Mouse (Mus musculus) hindbrain, embryonic 15.5 days (tissue): ENCODE results near the gene Etnk2. TPM values are rescaled to one million over a fixed set of nuclear protein-coding genes. Genes with fewer than 3 reads are reported as not detected.

Experiments used
- ATAC-seq: fragments of 200-750 bp; cut with Nextera tagmentation; 2 replicates; pipeline ENCODE4 v1.8.0; 2017; ENCODE audit warnings: low read depth, moderate number of reproducible peaks, moderate TSS enrichment; ENCODE audit not compliant: low FRiP score
- H3K27ac ChIP-seq: fragments of 300-500 bp; sonication (generic); replicated peaks from 2 replicates; pipeline ENCODE4 v1.5.1; 2015; ENCODE audit warnings: mild to moderate bottlenecking, inconsistent platforms
- H3K27me3 ChIP-seq: fragments of 300-500 bp; sonication (generic); 2 replicates; pipeline ENCODE4 v1.6.1; 2015; ENCODE audit warnings: control low read depth, inconsistent platforms
- H3K36me3 ChIP-seq: fragments of 300-500 bp; sonication (generic); 2 replicates; pipeline ENCODE4 v1.6.1; 2015; ENCODE audit warnings: control low read depth, inconsistent platforms
- H3K4me1 ChIP-seq: fragments of 300-500 bp; sonication (generic); replicated peaks from 2 replicates; pipeline ENCODE4 v1.6.1; 2015; ENCODE audit warnings: control low read depth, inconsistent platforms
- H3K4me2 ChIP-seq: fragments of 300-500 bp; sonication (generic); 2 replicates; pipeline ENCODE4 v1.6.1; 2015; ENCODE audit warnings: moderate library complexity, mild to moderate bottlenecking, inconsistent platforms
- H3K4me3 ChIP-seq: fragments of 300-500 bp; sonication (generic); 2 replicates; pipeline ENCODE4 v1.5.1; 2015; ENCODE audit warnings: mild to moderate bottlenecking, inconsistent platforms
- H3K9ac ChIP-seq: fragments of 300-500 bp; sonication (generic); 2 replicates; pipeline ENCODE4 v1.6.1; 2015; ENCODE audit warnings: inconsistent platforms
- H3K9me3 ChIP-seq: fragments of 300-500 bp; sonication (generic); 2 replicates; pipeline ENCODE4 v1.6.1; 2016; ENCODE audit warnings: control low read depth, inconsistent platforms
- WGBS: fragments of 180-500 bp; shearing (Covaris S2); methylation state at CpG from one replicate; pipeline ENCODE4 v1.1.7; 2015; 5-methylcytosine and 5-hydroxymethylcytosine counted together
- polyA plus RNA-seq: library from polyadenylated mRNA; unstranded; fragments of >200 nt; fragmentation: Nextera tagmentation; extraction: Ambion mirVana; gene quantifications from 2 replicates; pipeline ENCODE4 v1.2.1, GENCODE M21; 2015

Gene Etnk2
- polyA plus RNA-seq, 1 experiment from 2014 or later, result 22.4 TPM

DNA sequence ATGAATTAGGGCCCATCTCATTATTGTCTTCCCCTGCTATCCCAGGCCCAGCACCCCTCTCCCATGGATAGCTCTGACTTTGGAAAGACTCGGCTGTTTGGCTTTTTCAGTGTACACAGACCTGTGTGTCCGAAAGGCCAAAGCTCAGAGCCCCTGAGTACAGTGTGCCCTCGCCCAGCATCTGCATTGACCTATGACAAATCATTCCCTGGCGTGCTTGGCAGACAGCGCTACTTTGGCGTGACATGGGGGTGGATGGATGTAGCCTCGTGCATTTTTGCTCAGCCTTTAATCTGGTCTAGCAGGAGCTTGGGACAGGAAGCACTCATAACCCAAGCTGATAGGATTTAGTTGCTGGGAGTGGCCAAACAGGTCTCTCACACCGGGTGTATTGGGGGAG lies 8.7 kb downstream of the Etnk2 start:
- Histone ChIP-seq H3K27me3 (no peaks in the 10 kb centered on the region), H3K9ac (no peak overlapping the region), H3K9me3 (no peaks in the 10 kb centered on the region), H3K4me2 (no peak overlapping the region), H3K4me1 (peaks cover 12% of the 10 kb centered on the region), H3K36me3 (no peaks in the 10 kb centered on the region), H3K4me3 (no peak overlapping the region), H3K27ac (no peak overlapping the region)
- ATAC-seq, result no peak
- WGBS, result 73% methylated on average over 8 of the region's 8 CpGs

DNA sequence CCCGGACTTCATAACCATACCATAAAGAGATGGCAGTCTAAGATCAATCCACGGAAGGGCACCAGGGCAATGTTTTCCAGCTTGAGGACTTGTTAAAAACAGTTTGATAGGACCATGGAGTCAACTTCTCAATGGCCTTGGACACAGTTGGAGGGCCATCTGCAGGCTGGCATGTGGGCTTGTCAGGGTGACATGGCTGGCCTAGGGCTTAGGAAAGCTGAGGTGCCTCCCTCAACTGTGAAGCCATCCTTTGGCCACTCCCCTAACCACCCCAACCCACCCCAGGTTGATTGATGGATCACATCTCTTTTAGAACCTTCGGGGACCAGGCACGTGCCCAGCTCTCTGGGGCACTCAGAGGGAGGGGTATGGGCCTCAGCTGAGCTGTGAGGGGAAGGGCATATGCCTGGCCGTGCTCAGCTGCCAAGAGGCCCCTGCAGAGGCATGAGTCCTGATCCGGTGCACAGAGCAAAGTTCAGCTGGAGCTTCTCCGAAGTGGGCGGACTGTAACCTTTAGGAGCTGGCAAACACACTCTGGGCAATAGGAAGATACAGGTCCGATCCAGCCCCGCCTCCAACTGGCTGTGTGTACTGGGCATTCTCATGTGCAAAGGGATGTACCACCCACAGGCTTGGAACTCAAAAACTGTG lies 12.4 kb downstream of the Etnk2 start:
- no peak overlapping the region for H3K27ac ChIP-seq
- no peak for ATAC-seq

DNA sequence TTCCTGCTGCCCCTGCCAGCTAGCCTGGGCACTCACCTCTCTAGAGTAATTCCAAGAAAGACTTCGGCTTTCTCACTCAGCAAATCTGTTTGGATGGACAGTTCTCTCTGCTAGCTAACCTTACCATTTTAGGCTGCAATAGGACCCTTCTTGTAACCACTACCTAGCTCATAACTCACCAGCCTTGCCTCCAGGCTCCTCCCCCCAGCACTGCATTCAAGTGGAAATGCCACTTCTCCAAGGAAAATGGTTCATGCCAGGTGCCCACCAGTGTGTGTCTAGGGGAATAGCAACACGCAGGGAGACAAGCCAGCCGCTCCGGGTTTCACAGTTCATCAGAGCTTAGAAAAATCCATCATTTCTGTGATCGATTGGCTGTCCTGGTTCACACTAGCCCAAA lies 14.2 kb downstream of the Etnk2 start:
- Histone ChIP-seq H3K9me3 (no peaks in the 10 kb centered on the region), H3K4me3 (no peak overlapping the region), H3K9ac (no peak overlapping the region), H3K27me3 (no peaks in the 10 kb centered on the region), H3K4me2 (no peak overlapping the region), H3K27ac (no peak overlapping the region), H3K4me1 (peaks cover 5% of the 10 kb centered on the region), H3K36me3 (no peaks in the 10 kb centered on the region)
- no peak for ATAC-seq
- 87% methylated on average over 5 of the region's 5 CpGs for WGBS

More for the DNA sequence above, 12.4 kb downstream of the Etnk2 start:
- Histone ChIP-seq H3K36me3 (no peaks in the 10 kb centered on the region), H3K27me3 (no peaks in the 10 kb centered on the region), H3K9ac (no peak overlapping the region), H3K4me1 (no peaks in the 10 kb centered on the region), H3K4me2 (no peak overlapping the region), H3K4me3 (no peak overlapping the region), H3K9me3 (no peaks in the 10 kb centered on the region)
- WGBS, result 55% methylated on average over 10 of the region's 10 CpGs

DNA sequence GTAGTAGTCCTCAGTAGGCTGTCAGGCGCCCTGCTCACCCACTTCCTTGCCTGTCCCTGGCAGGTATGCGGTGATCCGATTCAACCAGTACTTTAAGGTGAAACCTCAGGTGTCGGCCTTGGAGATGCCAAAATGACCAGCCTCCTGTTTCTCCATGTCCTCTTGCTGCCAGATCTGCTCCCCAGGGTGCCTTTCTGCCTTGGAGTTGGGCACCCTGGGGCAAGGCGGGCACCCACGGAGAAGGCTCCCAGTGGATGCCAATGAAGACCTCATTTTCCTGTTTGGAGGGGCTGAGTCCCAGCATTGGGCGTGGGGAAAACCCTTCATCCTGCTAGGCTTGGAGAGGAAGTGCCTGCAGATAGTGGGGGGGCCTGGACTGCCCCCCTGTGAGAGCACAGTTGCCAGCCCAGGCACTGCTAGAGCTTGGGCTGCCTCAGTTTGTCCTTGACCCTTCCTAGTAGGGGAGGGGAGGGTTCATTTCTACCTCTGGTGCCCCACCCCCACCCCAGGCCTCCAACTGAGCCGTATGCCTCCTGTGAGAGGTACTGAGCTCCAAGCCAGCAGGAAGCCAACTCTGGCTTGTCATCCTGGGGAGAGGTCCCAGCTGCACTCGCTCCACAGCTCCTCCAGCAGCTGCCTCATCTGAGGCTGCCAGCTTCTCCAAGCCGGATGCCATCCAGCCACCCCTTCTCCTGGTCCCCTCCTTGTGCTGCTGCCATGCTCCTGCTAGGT lies 16.0 kb downstream of the Etnk2 start:
- Histone ChIP-seq H3K27me3 (no peaks in the 10 kb centered on the region), H3K4me3 (no peak overlapping the region), H3K9ac (no peak overlapping the region), H3K36me3 (no peaks in the 10 kb centered on the region), H3K4me2 (no peak overlapping the region), H3K9me3 (no peaks in the 10 kb centered on the region), H3K27ac (no peak overlapping the region), H3K4me1 (peaks cover 10% of the 10 kb centered on the region)
- WGBS, result 66% methylated on average over 10 of the region's 10 CpGs
- no peak for ATAC-seq

DNA sequence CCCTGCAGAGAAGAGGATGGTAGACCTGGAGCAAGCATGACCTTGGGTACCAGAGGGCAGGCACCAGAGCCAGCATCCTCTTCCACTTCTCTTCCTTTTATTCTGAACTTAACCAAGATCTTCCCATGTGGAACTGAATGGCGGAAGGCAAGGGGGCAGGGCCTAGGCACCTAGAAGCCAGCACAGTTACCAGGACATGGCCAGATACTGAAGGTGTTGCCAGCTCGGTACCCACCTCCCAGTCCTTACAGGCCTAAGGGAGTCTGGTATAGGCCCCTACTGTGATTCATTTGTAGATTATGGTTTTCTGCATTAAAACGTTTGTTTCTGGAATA lies 16.6 kb downstream of the Etnk2 start:
- H3K27ac ChIP-seq, result no peak overlapping the region
- H3K4me2 ChIP-seq, result no peak overlapping the region
- no peak for ATAC-seq
- peaks cover 10% of the 10 kb centered on the region for H3K4me1 ChIP-seq
- H3K27me3 ChIP-seq, result no peaks in the 10 kb centered on the region
- no peaks in the 10 kb centered on the region for H3K36me3 ChIP-seq
- no peak overlapping the region for H3K9ac ChIP-seq
- 86% methylated on average over 3 of the region's 3 CpGs for WGBS
- H3K4me3 ChIP-seq, result no peak overlapping the region
- H3K9me3 ChIP-seq, result no peaks in the 10 kb centered on the region

DNA sequence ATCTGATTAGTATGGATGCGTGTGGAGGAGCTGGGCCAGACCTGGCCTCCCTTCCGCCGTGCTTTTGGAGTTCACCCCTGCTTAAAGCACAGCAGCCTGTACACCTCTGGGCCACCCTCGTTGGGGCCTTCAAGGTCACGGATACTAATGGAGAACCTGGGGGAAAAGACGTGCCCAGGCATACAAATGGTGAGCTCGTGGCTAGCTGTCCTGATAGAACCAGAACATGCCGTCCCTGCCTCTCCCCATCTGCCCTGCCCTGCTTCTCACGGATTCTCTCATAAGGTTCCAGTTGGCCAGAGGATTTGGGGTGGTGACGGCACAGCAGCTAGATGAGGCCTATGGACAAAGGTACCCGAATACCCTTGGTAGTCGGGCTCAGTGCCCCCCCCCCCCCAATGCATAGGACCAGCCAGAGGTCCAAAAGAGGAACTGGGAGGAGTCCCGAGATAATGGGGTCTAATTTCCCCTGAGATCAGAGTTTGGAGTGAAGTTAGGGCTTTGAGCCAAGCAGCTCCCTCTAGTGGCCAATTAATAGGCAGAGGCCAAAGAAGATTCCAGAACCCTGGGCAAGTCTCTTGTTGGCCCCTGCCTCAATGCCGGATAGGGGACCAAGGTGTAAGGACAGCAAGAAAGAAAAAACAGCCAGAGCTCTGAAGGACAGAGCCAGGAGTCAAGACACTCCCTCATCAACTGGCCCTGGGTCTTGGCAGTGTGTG lies 17.1 kb downstream of the Etnk2 start:
- H3K4me2 ChIP-seq, result no peak overlapping the region
- H3K4me3 ChIP-seq, result no peak overlapping the region
- H3K9me3 ChIP-seq, result no peaks in the 10 kb centered on the region
- H3K9ac ChIP-seq, result no peak overlapping the region
- H3K36me3 ChIP-seq, result no peaks in the 10 kb centered on the region
- ATAC-seq, result no peak
- H3K4me1 ChIP-seq, result peaks cover 10% of the 10 kb centered on the region
- no peak overlapping the region for H3K27ac ChIP-seq
- no peaks in the 10 kb centered on the region for H3K27me3 ChIP-seq
- WGBS, result 71% methylated on average over 14 of the region's 14 CpGs

DNA sequence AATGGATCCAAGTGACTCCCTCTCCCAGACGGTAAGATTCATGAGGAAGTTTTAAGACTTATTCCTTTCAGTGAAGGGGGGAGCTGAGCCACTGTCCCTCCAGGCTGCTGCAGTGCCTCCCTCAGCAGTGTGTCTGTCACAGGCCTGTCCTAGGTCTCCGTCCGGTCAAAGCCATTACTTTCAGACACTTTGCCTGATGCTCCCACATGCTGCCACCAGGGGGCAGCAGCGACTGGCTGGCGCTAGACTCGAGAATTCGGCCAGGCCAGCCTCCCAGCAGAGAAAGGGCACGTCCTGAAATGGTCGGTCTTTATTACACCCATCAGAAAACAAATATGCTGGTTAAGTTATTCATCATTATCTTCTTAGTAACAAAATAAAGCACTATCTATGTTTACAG lies 18.6 kb downstream of the Etnk2 start:
- H3K4me2 ChIP-seq, result no peak overlapping the region
- 9% methylated on average over 9 of the region's 9 CpGs for WGBS
- 0 out of 2 replicates have a peak overlapping the region, but pooled peaks have one; percentile 13 for H3K27ac ChIP-seq
- no peak; the same call in 1 of the 2 replicates for ATAC-seq
- no peak overlapping the region for H3K9ac ChIP-seq
- no peak overlapping the region for H3K4me3 ChIP-seq
- H3K36me3 ChIP-seq, result no peaks in the 10 kb centered on the region
- no peaks in the 10 kb centered on the region for H3K9me3 ChIP-seq
- peaks cover 16% of the 10 kb centered on the region for H3K4me1 ChIP-seq
- H3K27me3 ChIP-seq, result no peaks in the 10 kb centered on the region

DNA sequence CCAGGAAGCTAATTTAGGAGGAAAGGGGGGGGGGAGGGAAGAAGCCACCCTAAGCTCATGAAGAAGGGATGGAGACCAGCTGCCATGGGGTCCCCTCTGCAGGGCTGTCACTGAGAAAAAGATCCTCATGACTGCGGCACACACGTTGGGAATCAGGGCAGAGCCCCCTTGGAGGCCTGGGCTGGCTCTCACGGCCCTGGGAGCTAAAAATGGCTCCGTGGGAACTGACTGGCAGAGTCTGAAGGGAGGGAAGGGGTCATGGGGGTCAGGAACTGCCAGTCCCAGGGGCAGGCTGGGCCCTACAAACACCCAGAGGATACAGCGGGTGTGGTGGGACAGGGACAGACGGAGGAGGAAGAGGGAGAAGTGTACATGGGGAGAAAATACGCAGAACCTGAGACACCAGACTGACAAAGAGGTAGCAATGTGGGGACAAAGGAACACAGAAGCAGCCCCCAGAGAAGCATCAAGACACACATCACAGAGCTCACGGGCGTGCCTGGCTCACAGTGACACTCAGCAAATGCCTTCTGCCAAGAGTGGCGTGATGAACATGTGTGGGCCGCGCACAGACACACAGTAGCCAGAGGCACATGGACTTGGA lies 19.3 kb downstream of the Etnk2 start:
- no peak overlapping the region for H3K9ac ChIP-seq
- H3K9me3 ChIP-seq, result no peaks in the 10 kb centered on the region
- no peak overlapping the region for H3K4me3 ChIP-seq
- no peaks in the 10 kb centered on the region for H3K36me3 ChIP-seq
- ATAC-seq, result no peak
- 28% methylated on average over 12 of the region's 12 CpGs for WGBS
- no peak overlapping the region for H3K4me2 ChIP-seq
- no peaks in the 10 kb centered on the region for H3K27me3 ChIP-seq
- H3K4me1 ChIP-seq, result peaks cover 16% of the 10 kb centered on the region
- 0 out of 2 replicates have a peak overlapping the region, but pooled peaks have one; percentile 13 for H3K27ac ChIP-seq

DNA sequence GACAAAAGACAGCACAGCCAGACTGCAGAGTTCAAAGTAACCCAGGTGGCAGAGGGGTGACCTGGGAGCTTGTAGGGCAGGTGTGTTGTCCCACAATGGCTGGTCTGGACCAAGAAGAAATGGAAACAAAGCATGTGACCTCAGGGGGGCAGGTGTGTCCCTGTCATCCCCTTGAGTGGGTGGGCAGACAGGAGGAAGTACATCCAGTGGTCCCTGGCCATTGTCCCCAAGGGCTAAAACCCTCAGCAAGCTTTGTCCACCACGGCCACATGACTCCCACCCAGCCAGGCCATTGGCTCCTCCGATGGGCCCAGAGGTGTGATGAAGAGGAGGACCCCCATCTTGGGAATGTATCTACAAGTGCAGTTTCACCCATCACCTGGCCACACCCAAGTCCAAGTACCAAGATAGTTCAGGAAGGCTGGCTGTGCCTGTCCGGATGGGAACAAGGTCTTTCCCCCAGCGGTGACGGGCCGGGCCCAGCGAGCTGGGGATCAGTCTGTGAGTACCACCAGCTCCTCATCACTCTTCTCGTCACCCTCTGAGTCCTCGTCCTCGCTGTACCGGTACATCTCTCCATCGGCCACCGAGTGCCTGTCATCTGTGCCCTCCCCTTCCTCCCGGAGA lies 19.9 kb downstream of the Etnk2 start:
- H3K4me3 ChIP-seq, result no peak overlapping the region
- H3K4me2 ChIP-seq, result no peak overlapping the region
- ATAC-seq, result no peak
- H3K9me3 ChIP-seq, result no peaks in the 10 kb centered on the region
- H3K27ac ChIP-seq, result no peak overlapping the region
- 88% methylated on average over 14 of the region's 14 CpGs for WGBS
- H3K27me3 ChIP-seq, result no peaks in the 10 kb centered on the region
- H3K36me3 ChIP-seq, result no peaks in the 10 kb centered on the region
- peaks cover 16% of the 10 kb centered on the region for H3K4me1 ChIP-seq
- no peak overlapping the region for H3K9ac ChIP-seq

DNA sequence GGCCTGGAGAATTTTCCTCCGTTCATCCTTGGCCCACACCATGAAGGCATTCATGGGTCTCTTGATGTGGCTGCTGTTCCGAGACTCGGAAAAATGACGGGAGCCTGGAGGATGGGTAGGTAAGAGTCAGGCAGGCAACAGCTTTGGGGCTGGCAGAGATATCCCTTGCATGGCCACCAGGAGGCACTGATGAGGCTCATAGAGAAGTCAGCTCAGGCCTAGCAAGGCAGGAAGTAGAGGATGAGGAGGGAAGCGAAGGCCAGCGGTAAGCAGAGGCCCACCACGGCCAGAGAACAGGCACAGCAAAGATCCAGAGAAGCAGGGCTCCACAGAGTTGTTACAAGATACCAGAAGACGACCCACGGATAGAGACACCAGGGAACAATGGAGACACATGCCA lies 22.1 kb downstream of the Etnk2 start:
- 31% methylated on average over 9 of the region's 9 CpGs for WGBS
- Histone ChIP-seq H3K4me1 (peaks cover 16% of the 10 kb centered on the region), H3K9ac (0 out of 2 replicates have a peak overlapping the region, but pooled peaks have one; percentile 3), H3K4me2 (peak overlapping the region; percentile 22; the same call in 1 of the 2 replicates), H3K36me3 (no peaks in the 10 kb centered on the region), H3K27ac (no peak overlapping the region), H3K4me3 (no peak overlapping the region), H3K9me3 (no peaks in the 10 kb centered on the region), H3K27me3 (no peaks in the 10 kb centered on the region)
- ATAC-seq, result peak; percentile 19; the same call in 1 of the 2 replicates

DNA sequence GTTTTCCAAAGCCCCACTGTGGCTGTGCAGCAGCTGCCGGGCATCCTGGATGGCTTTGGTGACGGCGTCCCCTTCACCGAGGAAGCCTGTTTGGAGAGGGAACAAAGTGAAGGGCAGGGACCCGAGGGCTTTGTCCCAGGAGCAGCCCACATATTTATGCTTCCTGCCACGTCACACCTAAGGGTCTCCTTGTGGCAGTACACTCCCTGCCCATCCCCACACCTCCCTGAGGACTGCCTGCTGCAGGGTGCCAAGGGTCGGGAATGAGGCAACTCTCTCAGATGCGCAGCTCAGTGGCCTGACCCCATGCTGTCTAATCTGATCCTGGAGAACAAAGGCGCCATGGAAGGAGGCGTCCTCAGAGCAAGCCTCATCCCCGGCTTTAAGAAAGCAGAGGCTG lies 22.8 kb downstream of the Etnk2 start:
- no peak overlapping the region for H3K9ac ChIP-seq
- ATAC-seq, result no peak
- 37% methylated on average over 11 of the region's 11 CpGs for WGBS

More for the DNA sequence above, 22.8 kb downstream of the Etnk2 start:
- no peak overlapping the region for H3K4me3 ChIP-seq
- H3K27me3 ChIP-seq, result no peaks in the 10 kb centered on the region
- no peaks in the 10 kb centered on the region for H3K9me3 ChIP-seq
- H3K4me1 ChIP-seq, result peaks cover 16% of the 10 kb centered on the region
- no peaks in the 10 kb centered on the region for H3K36me3 ChIP-seq
- no peak overlapping the region for H3K27ac ChIP-seq
- no peak overlapping the region for H3K4me2 ChIP-seq
